Mouse (Mus musculus) megakaryocyte, embryonic 14.5 days (primary cell): ENCODE data around the gene Gm10563.

Experiments used
- FLI1 ChIP-seq: IDR thresholded peaks from 2 replicates; pipeline ENCODE4 v1.6.1; 2012; ENCODE audit warnings: low read length, inconsistent platforms, mixed read lengths
- GATA1 ChIP-seq: IDR thresholded peaks from 3 replicates; pipeline ENCODE4 v1.6.1; 2012; ENCODE audit warnings: mixed read lengths, low read length, inconsistent platforms, borderline replicate concordance

- TF ChIP-seq GATA1 (no peak), FLI1 (no peak)
Measured at GRCm38 (mm10) chr4:155568632-155569370, 76.4 kb downstream of the Gm10563 start.
